Mouse (Mus musculus) erythroblast, embryonic 14.5 days (primary cell): ENCODE measurements around the gene Fam19a4.

ENCODE experiments used
- GATA1 ChIP-seq: IDR thresholded peaks from 2 replicates; pipeline ENCODE4 v1.6.1; 2012; ENCODE audit warnings: low read length, inconsistent platforms, mixed read lengths
- TAL1 ChIP-seq: IDR thresholded peaks from 3 replicates; pipeline ENCODE4 v1.6.1; 2012; ENCODE audit warnings: low read length, inconsistent platforms, mixed read lengths

DNA sequence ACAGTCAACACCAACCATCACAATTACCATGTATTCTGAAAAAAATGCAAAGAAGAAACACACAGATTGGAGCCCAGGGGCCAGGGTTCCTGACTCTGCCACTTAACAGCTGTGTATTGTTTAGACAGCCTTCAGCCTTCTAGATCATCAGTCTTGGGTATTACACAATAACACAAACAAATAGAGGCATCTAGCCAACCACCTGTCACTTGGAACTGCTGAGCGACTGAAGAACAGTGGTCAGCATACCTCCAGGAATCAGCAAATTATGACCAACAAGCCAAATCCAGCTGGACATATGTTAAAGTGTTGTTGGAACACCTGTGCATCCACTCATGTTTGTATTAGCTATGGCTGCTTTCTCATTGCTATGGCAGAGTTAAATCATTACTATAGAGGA is 82.7 kb downstream of the Fam19a4 start:
- TF ChIP-seq GATA1 (no peak), TAL1 (no peak)
